Mouse (Mus musculus): ENCODE results near the gene Lrit2. TPM values are rescaled to one million over a fixed set of nuclear protein-coding genes. Genes with fewer than 3 reads are reported as not detected.

Lrit2 gene
- total RNA-seq (2021), result not detected
- long read RNA-seq, experiment 1, result 0 reads
- long read RNA-seq, experiment 2, result 0 reads

DNA sequence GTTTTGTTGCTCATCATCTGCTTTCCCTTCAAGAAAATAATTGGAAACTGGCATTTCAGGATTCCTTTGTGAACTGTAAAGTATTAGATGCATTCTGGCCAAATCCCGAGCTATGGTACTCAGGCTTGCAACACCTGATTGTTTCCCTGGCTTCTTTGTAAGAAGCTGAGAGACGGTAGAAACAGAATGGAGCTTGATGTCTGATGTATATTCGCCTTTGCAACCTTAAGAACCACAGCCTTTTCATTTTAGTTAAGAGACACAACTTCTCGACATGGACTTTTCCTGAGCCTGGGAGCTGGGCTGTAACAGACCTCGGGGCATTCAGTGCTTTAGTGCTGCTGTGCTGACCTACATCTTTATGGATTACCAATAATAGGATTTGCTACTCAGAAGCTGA, at the start of gene Lrit2:
Lrit2 (plus strand) TSS at position 301 of the 400 bp plus-strand sequence.
- no peak for DNase-seq

DNA sequence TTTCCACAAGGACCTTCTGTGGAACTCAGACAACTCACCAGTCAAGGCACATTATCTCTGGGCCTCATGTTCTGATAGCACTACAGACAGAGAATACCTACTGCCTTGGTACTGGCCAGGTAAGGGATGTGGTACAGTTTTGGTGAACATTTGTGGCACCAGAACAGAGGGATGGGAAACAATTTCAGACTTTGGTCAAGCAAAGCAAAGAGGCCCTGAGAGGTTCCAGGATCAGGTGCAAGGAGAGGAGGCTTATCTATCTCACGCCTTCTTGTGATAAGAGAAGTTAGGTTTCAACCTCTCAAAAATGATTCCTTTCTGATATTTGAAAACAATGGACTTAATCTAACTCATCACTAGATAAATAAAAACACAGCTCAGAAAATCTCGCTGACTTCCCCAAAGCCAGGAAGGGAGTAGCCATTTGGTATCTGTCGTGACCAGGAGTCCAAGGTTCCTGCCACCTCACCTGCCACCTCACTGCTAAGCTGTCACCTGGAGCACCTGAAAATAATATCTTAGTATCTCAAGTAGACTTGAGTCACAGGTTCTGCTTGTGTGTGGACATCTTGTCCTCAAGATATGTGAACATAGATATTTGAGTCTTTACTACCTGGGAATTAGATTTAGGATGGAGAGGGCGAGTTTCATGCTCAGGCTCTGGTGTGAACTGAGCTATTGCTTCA, 40.3 kb upstream of the Lrit2 start:
- no peak for DNase-seq

DNA sequence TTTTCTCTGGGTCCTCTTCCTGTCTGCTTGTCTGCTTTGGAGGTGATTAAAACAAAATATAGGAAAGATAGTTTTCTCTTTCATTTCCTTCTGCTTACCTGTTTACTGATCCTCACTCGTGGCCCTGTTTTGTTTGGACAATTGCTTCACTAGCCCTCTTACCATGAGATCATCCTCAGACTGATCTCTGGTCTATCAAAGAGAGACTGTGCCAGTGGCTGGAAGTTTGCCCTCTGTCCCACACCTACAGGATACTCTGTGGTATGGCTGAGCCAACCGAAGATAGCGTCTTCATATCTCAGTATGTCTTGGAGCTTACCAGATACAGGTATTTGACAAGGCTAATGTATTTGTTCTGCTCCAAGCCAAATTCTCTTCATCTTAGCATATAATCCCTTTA, 39.8 kb upstream of the Lrit2 start:
- no peak for DNase-seq

GRCm38 (mm10) chr14:37028555-37028954, 39.2 kb upstream of the Lrit2 start:
- peak; percentile 5 for DNase-seq

- no peak for DNase-seq
Measured at GRCm38 (mm10) chr14:37032481-37033104, 35.1 kb upstream of the Lrit2 start.

- peak; percentile 84 for DNase-seq
Measured at GRCm38 (mm10) chr14:37033241-37033640, 34.5 kb upstream of the Lrit2 start.

- DNase-seq, result no peak
Measured at GRCm38 (mm10) chr14:37034432-37034831, 33.3 kb upstream of the Lrit2 start.

- DNase-seq, result no peak
Measured at GRCm38 (mm10) chr14:37048914-37049410, 18.8 kb upstream of the Lrit2 start, which contains the start of gene Rgr. TSS of gene Rgr (minus strand) at chr14:37048964.

DNA sequence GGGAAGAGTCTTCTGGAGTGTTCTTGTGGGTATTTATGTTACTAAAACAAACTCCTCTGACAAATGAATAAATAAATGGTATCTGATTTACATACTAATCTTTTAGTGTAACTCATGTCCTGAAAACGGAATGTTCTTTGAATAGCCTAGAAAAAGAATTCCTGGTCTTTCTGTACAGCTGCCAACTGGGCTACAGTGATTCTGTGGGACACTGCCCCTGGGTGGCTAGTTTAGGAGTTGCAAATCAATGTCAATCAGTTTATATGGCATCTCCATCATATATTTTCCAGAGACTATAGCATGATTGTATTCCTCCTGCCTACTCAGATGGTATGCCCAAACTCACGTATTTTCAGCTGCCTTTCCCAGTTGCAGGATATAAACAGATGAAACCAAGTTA, 2.9 kb upstream of the Lrit2 start:
- no peak for DNase-seq

DNA sequence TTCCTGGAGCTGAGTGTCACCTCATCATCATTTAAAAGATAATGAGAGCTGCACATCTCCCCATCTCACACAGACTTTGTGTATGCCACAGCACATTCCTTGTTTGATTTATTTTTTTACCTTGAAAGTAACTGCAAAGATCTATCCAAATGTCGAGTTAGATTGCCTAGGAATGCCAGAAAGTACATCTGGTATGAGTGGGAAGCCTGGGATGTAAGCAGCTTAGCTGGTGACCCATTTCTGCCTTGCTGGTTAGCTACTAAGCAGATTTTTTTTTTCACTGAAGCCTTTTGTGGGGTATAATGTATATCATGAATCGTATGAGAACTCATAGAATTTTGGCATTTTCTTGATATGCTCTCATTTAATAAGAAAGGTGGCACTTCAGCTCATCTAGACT, 1.1 kb upstream of the Lrit2 start:
- DNase-seq, result no peak

DNA sequence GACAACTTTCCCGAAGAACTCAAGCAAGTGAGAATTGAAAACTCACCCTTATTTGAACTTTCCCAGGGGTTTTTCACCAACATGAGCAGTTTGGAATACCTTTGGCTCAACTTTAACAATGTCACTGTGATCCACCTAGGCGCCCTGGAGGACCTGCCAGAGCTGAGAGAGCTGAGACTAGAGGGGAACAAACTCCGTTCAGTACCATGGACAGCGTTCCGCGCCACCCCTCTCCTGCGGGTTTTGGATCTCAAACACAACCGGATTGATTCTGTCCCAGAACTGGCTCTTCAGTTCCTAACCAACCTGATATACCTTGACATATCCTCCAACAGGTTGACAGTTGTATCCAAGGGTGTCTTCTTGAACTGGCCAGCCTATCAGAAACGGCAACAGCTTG, 787 bp downstream of the Lrit2 start:
- peak; percentile 85 for DNase-seq

- DNase-seq, result no peak
Measured at GRCm38 (mm10) chr14:37080724-37081123, 13.0 kb downstream of the Lrit2 start.

- no peak for DNase-seq
Measured at GRCm38 (mm10) chr14:37083755-37084154, 16.0 kb downstream of the Lrit2 start.

GRCm38 (mm10) chr14:37094436-37094835, 26.7 kb downstream of the Lrit2 start:
- DNase-seq, result no peak

DNA sequence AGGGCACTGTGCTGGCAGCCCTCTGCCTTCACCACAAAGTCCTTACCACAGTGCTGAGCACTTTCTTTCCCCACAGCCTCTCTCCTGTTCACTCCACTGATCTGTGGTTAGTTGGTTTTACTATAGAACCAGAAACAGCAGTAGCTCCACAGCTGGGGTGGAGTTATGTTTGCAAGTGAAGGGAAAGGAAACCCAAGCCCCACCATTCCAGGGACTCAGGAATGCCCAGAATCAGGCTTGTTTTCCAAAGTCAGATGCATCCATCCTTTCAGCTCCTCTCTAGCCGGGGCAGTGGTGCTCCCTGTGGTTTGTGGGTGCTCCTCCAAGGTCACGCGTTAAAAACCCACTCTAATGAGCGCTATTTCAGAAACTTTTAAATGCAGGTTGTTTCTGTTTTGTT, 27.8 kb downstream of the Lrit2 start:
- DNase-seq, result no peak

DNA sequence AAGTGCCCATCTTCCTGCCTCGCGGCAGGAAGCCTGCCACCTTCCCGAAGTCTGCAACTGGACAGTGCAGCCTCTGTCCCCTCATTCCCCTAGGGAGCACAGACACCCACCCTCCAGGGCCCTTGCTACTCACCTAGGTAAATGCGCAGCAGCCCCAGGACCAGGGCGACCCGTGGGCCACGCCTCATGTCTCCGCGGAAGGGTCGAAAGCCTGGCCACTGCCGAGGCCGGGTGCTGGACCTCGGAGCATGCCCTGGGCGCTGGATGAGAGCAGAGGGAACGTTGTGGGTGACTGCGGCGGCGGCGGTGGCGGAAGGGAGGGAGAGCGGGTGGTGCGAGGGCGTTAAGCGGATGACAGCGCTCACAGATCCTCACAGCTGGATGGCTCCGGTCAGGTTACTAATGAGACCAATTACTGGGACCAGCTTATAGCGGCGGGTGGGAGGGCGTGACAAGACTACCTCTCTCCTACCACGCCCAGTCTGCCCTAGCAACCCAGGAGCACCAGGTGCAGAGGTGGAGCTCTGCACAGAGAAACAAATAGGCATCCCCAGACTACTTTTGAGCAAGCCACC, 30.3 kb downstream of the Lrit2 start, which contains the start of gene Cdhr1:
Cdhr1 (minus strand) TSS at position 392 of the 575 bp plus-strand sequence.
- peak; percentile 18 for DNase-seq

DNA sequence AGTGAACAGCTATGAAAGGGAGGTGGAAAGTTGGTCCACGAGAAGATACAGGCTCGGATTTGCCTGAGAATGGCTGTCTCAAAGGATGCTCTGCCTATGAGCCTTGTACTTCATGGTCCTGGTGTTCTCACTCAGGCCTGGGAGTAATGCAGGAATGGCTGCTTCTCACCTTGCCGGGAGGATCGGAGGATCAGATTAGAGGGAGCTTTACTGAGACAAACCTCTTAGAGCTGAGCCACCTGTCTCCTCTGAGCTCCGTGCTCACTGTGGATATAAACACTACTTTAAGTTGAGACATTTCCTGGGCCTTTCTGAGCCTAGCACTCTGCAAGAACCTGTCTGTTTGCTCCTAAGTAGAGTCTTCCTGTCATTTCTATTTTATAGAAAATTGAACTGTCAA, 33.8 kb downstream of the Lrit2 start:
- no peak for DNase-seq

- DNase-seq, result no peak
Measured at GRCm38 (mm10) chr14:37102484-37102883, 34.8 kb downstream of the Lrit2 start.

GRCm38 (mm10) chr14:37104747-37105146, 37.0 kb downstream of the Lrit2 start:
- DNase-seq, result peak; percentile 53

- DNase-seq, result no peak
Measured at GRCm38 (mm10) chr14:37105846-37106245, 38.1 kb downstream of the Lrit2 start.

GRCm38 (mm10) chr14:37109460-37109859, 41.7 kb downstream of the Lrit2 start:
- DNase-seq, result no peak

DNA sequence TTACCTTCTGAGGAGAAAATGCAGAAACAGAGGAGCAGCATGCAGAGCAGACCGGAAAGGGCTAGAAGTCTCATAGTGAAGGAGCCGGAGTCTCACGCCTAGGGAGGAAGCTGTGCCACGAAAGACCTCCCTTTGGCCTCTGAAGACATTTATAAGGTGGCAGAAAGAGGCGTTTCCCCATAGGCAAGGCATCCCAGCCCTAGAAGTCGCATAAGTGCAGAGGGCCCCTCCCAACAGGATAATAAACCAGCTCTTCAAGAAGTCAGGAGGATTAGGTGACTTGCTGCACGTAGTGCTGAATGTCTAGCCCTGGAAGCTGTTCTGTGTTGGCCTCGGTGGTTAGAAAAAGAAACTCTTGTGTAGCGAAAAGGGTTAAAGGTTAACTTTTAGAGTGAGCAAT, 42.2 kb downstream of the Lrit2 start:
- no peak for DNase-seq

- no peak for DNase-seq
Measured at GRCm38 (mm10) chr14:37110456-37110855, 42.7 kb downstream of the Lrit2 start.
